8 mouse cellular contexts compared by ENCODE assay signal in genomic region chr10:41015654-41016053, GRCm38 (mm10). TPM values are rescaled to one million over a fixed set of nuclear protein-coding genes. Genes with fewer than 3 reads are reported as not detected.
DNase-seq lines count a peak whose midpoint lies in the region; ATAC-seq and TF ChIP-seq lines count a peak whose summit lies in the region.

No protein-coding gene starts in this region.

- no peak overlapping the region for H3K27ac ChIP-seq in embryonic facial prominence, embryonic 10.5 days (replicated peaks)
- H3K27ac ChIP-seq in hindbrain, embryonic 15.5 days (replicated peaks), result no peak overlapping the region
- H3K27ac ChIP-seq in midbrain, embryonic 12.5 days (replicated peaks), result no peak overlapping the region
- H3K27ac ChIP-seq in thymus, adult 2 months (ENCODE audit: control insufficient read depth, insufficient read depth, low read length), result no peak overlapping the region

- ATAC-seq in hindbrain, embryonic 15.5 days (ENCODE audit: low FRiP score, low read depth), result peak; percentile 72; the same call in 1 of the 2 replicates
- ATAC-seq in midbrain, embryonic 12.5 days (ENCODE audit: low FRiP score, low read depth), result peak; percentile 62; the same call in 1 of the 2 replicates

- intact Hi-C loops in heart, postnatal 25 days (cut with DNase I), result no loop called here
- intact Hi-C loops in left cerebral cortex, postnatal 14 days (cut with DNase I), result loop anchor here (5.0 kb wide), 1 partner anchor 257 kb away; no protein-coding TSS in a partner anchor

- no peaks in the 10 kb centered on the region for H3K9me3 ChIP-seq in embryonic facial prominence, embryonic 10.5 days
- H3K9me3 ChIP-seq in hindbrain, embryonic 15.5 days, result no peaks in the 10 kb centered on the region; the same call in 1 of the 2 replicates
- no peaks in the 10 kb centered on the region for H3K9me3 ChIP-seq in midbrain, embryonic 12.5 days

- no peaks in the 10 kb centered on the region for H3K27me3 ChIP-seq in embryonic facial prominence, embryonic 10.5 days (replicated peaks; ENCODE audit: low read depth, poor library complexity, severe bottlenecking)
- no peaks in the 10 kb centered on the region for H3K27me3 ChIP-seq in hindbrain, embryonic 15.5 days
- H3K27me3 ChIP-seq in midbrain, embryonic 12.5 days, result no peaks in the 10 kb centered on the region
- H3K27me3 ChIP-seq in thymus, adult 2 months (ENCODE audit: control insufficient read depth, insufficient read depth, low read length), result no peaks in the 10 kb centered on the region

- H3K4me2 ChIP-seq in hindbrain, embryonic 15.5 days, result no peak overlapping the region
- H3K4me2 ChIP-seq in midbrain, embryonic 12.5 days (replicated peaks), result no peak overlapping the region

- WGBS in embryonic facial prominence, embryonic 10.5 days, result 38% methylated on average over 4 of the region's 4 CpGs
- WGBS in hindbrain, embryonic 15.5 days, result 18% methylated on average over 4 of the region's 4 CpGs
- WGBS in midbrain, embryonic 12.5 days, result 39% methylated on average over 4 of the region's 4 CpGs
- 37% methylated on average over 4 of the region's 4 CpGs for WGBS in thymus, adult 2 months

- no peaks in the 10 kb centered on the region for H3K36me3 ChIP-seq in embryonic facial prominence, embryonic 10.5 days (replicated peaks)
- no peaks in the 10 kb centered on the region for H3K36me3 ChIP-seq in hindbrain, embryonic 15.5 days
- no peaks in the 10 kb centered on the region for H3K36me3 ChIP-seq in midbrain, embryonic 12.5 days
- no peaks in the 10 kb centered on the region for H3K36me3 ChIP-seq in thymus, adult 2 months (ENCODE audit: control insufficient read depth, insufficient read depth, low read length)

- TF ChIP-seq CTCF in thymus, adult 2 months (IDR thresholded peaks at IDR 0.05; ENCODE audit: borderline replicate concordance, control insufficient read depth, extremely low read depth, insufficient read depth, low read length, poor library complexity), result no peak

- DNase-seq in heart, adult 18-20 months, result peak; percentile 10 to 52
- DNase-seq in heart, postnatal 25 days (ENCODE audit: low spot score), result no peak
- peak; percentile 67 for DNase-seq in adrenal gland, adult 2 months
- DNase-seq in embryonic facial prominence, embryonic 10.5 days (ENCODE audit: low spot score), result peak; percentile 69
- DNase-seq in left cerebral cortex, postnatal 14 days (ENCODE audit: low spot score in 2 of 2), result peak; percentile 77 to 82
- peak; percentile 25 for DNase-seq in thymus, adult 2 months

- TF ChIP-seq POLR2A in thymus, adult 2 months (IDR thresholded peaks at IDR 0.05; ENCODE audit: control insufficient read depth, extremely low read depth, insufficient read depth, low read length, poor library complexity), result no peak

- H3K4me3 ChIP-seq in embryonic facial prominence, embryonic 10.5 days, result no peak overlapping the region
- H3K4me3 ChIP-seq in hindbrain, embryonic 15.5 days, result no peak overlapping the region
- H3K4me3 ChIP-seq in midbrain, embryonic 12.5 days, result no peak overlapping the region
- no peak overlapping the region for H3K4me3 ChIP-seq in thymus, adult 2 months (ENCODE audit: control insufficient read depth, insufficient read depth, low read length)

- H3K9ac ChIP-seq in hindbrain, embryonic 15.5 days, result no peak overlapping the region
- no peak overlapping the region for H3K9ac ChIP-seq in midbrain, embryonic 12.5 days (replicated peaks)

- 0 out of 2 replicates have a peak, but pooled peaks cover 3% of the 10 kb centered on the region for H3K4me1 ChIP-seq in embryonic facial prominence, embryonic 10.5 days
- H3K4me1 ChIP-seq in hindbrain, embryonic 15.5 days (replicated peaks), result 0 out of 2 replicates have a peak, but pooled peaks cover 3% of the 10 kb centered on the region
- H3K4me1 ChIP-seq in midbrain, embryonic 12.5 days, result no peaks in the 10 kb centered on the region
- H3K4me1 ChIP-seq in thymus, adult 2 months (replicated peaks; ENCODE audit: control insufficient read depth, insufficient read depth, low read length), result no peaks in the 10 kb centered on the region

RNA-seq across cellular contexts. Expression of gene Gpr6, which starts 56.4 kb away (rescaled TPM):
- total RNA-seq in heart, adult 18-20 months (2021), result not detected
- not detected for total RNA-seq in heart, postnatal 25 days (2021)
- not detected for total RNA-seq in adrenal gland, adult 2 months (2021)
- not detected in 2 replicates for polyA plus RNA-seq in adrenal gland, adult 2 months (2012; rRNA removed)
- polyA plus RNA-seq in embryonic facial prominence, embryonic 10.5 days (2016; fragmentation: Nextera tagmentation; extraction: Ambion mirVana), result not detected in 2 replicates
- 1.1 and 1.8 TPM in 2 replicates for polyA plus RNA-seq in hindbrain, embryonic 15.5 days (2015; fragmentation: Nextera tagmentation; extraction: Ambion mirVana)
- 10 to 100 TPM; 10.1 to 11.2 TPM for total RNA-seq in left cerebral cortex, postnatal 14 days (2021)
- polyA plus RNA-seq in midbrain, embryonic 12.5 days (2016; fragmentation: Nextera tagmentation; extraction: Ambion mirVana), result 0.29 and 0.42 TPM in 2 replicates
- 0.10 TPM in 1 of 2 replicates, not detected in the other for polyA plus RNA-seq in thymus, adult 2 months (2012; rRNA removed)
